ENCODE assay signal across 9 mouse cellular contexts in the genomic region with DNA sequence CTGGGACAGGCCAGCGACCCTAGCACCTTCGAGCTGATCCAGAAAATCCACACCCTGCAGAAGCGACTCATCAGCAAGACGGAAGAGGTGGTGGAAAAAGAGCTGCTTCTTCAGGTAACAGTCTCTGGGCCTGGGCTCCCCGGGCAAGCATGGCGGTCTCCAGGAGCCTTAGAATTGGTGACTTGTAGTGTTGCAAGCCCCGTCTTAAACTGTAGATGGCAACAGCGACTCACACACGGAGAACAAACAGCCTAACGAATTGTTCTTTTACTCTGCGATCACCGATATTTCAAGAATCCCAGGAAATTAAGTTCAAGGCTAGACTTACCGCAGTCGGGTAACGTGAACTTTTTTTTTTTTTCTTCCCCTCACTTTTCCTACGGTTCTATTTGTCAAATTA. TPM values are rescaled to one million over a fixed set of nuclear protein-coding genes. Genes with fewer than 3 reads are reported as not detected.
DNase-seq lines count a peak whose midpoint lies in the region; ATAC-seq and TF ChIP-seq lines count a peak whose summit lies in the region.
"Had no signal": no experiment of that assay in that cellular context is flagged by ENCODE, and none has a peak within 500 bp of the region (broad histone marks: within the 10 kb centered on the region; RNA-seq: fewer than 3 reads in every experiment).

No protein-coding gene starts in this region.

- H3K9me3 ChIP-seq in heart, postnatal 0 days (replicated peaks; ENCODE audit: control insufficient read depth, low read length): no peaks in the 10 kb centered on the region
- H3K9me3 ChIP-seq in ES-E14 (ENCODE audit: control insufficient read depth, insufficient read depth, low read depth, low read length): no peaks in the 10 kb centered on the region
- no peaks in the 10 kb centered on the region for H3K9me3 ChIP-seq in midbrain, embryonic 12.5 days
- H3K9me3 ChIP-seq: limb, embryonic 15.5 days had no signal

- H3K36me3 ChIP-seq in heart, postnatal 0 days (replicated peaks; ENCODE audit: control insufficient read depth, insufficient read depth, low read length): no peaks in the 10 kb centered on the region
- no peaks in the 10 kb centered on the region for H3K36me3 ChIP-seq in ES-E14 (ENCODE audit: control insufficient read depth, insufficient read depth, low read length, poor library complexity, severe bottlenecking)
- no peaks in the 10 kb centered on the region for H3K36me3 ChIP-seq in midbrain, embryonic 12.5 days
- H3K36me3 ChIP-seq: limb, embryonic 15.5 days had no signal

- no peak for ATAC-seq in heart, postnatal 0 days (ENCODE audit: insufficient read depth, low read depth)
- 0 out of 2 replicates have a peak, but pooled peaks have one; percentile 52 for ATAC-seq in midbrain, embryonic 12.5 days (ENCODE audit: low FRiP score, low read depth)

- peak; percentile 61 for TF ChIP-seq CTCF in heart, postnatal 0 days (IDR thresholded peaks at IDR 0.05; ENCODE audit: low read depth)

- in situ Hi-C loops in ES-E14 (cut with MboI; ENCODE audit: low sequenced_read_pairs in 2 of 2, unreplicated experiment in 2 of 2): no loop called here

- peak; percentile 11 for DNase-seq in heart, postnatal 0 days (ENCODE audit: low spot score)
- no peak for DNase-seq in heart, adult 8-10 months (ENCODE audit: low spot score)
- DNase-seq in ES-E14 (ENCODE audit: low read depth, low spot score): peak; percentile 25
- DNase-seq in embryo, embryonic 10 days (ENCODE audit: low spot score): peak; percentile 70
- peak; percentile 34 for DNase-seq in kidney, postnatal 14 days
- no peak for DNase-seq in spleen, postnatal 36 days (ENCODE audit: low spot score in 2 of 2)
- DNase-seq in thymus, postnatal 10 days (ENCODE audit: low spot score in 2 of 2): no peak

- peaks cover 3% of the 10 kb centered on the region; the same call in 1 of the 2 replicates for H3K27me3 ChIP-seq in heart, postnatal 0 days (ENCODE audit: control insufficient read depth, insufficient read depth, low read length)
- H3K27me3 ChIP-seq in midbrain, embryonic 12.5 days: no peaks in the 10 kb centered on the region
- H3K27me3 ChIP-seq: limb, embryonic 15.5 days had no signal

- no peak for TF ChIP-seq EP300 in heart, postnatal 0 days (IDR thresholded peaks at IDR 0.05; ENCODE audit: low read depth)

- no peak overlapping the region for H3K9ac ChIP-seq in heart, postnatal 0 days (replicated peaks; ENCODE audit: low read depth, low read length)
- no peak overlapping the region for H3K9ac ChIP-seq in ES-E14 (ENCODE audit: insufficient read depth, low read depth, low read length, poor library complexity, severe bottlenecking)
- no peak overlapping the region for H3K9ac ChIP-seq in midbrain, embryonic 12.5 days (replicated peaks)
- H3K9ac ChIP-seq: limb, embryonic 15.5 days had no signal

- WGBS in heart, postnatal 0 days: 20% methylated on average over 16 of the region's 16 CpGs
- 43% methylated on average over 16 of the region's 16 CpGs for WGBS in midbrain, embryonic 12.5 days

- no peak overlapping the region for H3K27ac ChIP-seq in heart, postnatal 0 days (ENCODE audit: low read depth)
- no peak overlapping the region for H3K27ac ChIP-seq in ES-E14 (ENCODE audit: insufficient read depth, low read depth, low read length, poor library complexity, severe bottlenecking)
- no peak overlapping the region for H3K27ac ChIP-seq in midbrain, embryonic 12.5 days (replicated peaks)
- H3K27ac ChIP-seq: limb, embryonic 15.5 days had no signal

- no peaks in the 10 kb centered on the region for H3K4me1 ChIP-seq in heart, postnatal 0 days (ENCODE audit: control insufficient read depth, insufficient read depth)
- H3K4me1 ChIP-seq in ES-E14 (ENCODE audit: control insufficient read depth in 2 of 2, insufficient read depth in 2 of 2, low read length in 2 of 2, poor library complexity in 1 of 2): no peaks in the 10 kb centered on the region; a peak in 1 of 4 replicates
- H3K4me1 ChIP-seq in midbrain, embryonic 12.5 days: no peaks in the 10 kb centered on the region
- H3K4me1 ChIP-seq: limb, embryonic 15.5 days had no signal

- H3K4me3 ChIP-seq in heart, postnatal 0 days (ENCODE audit: low read depth, low read length): no peak overlapping the region
- no peak overlapping the region for H3K4me3 ChIP-seq in ES-E14 (ENCODE audit: insufficient read depth in 1 of 2, low read depth in 1 of 2, low read length in 2 of 2, poor library complexity in 1 of 2, severe bottlenecking in 1 of 2)
- no peak overlapping the region for H3K4me3 ChIP-seq in midbrain, embryonic 12.5 days
- H3K4me3 ChIP-seq: limb, embryonic 15.5 days had no signal

- H3K4me2 ChIP-seq in heart, postnatal 0 days (ENCODE audit: low read depth, low read length): no peak overlapping the region
- H3K4me2 ChIP-seq in midbrain, embryonic 12.5 days (replicated peaks): no peak overlapping the region
- H3K4me2 ChIP-seq: limb, embryonic 15.5 days had no signal

TF ChIP-seq in ES-E14, 5 proteins besides CTCF, POLR2A, EP300 and RAD21:
- TF ChIP-seq MAFK (IDR thresholded peaks at IDR 0.05; ENCODE audit: insufficient read depth, low read depth, low read length) (no peak), CHD2 (IDR thresholded peaks at IDR 0.05; ENCODE audit: low read depth, low read length) (no peak), HCFC1 (IDR thresholded peaks at IDR 0.05; ENCODE audit: borderline replicate concordance, insufficient read depth, low read length) (no peak)

RNA-seq across cellular contexts. Expression of a gene that starts 51.0 kb away (rescaled TPM):
- not detected in 2 replicates for total RNA-seq in heart, postnatal 0 days (2014; rRNA removed; ENCODE audit: low replicate concordance)
- polyA plus RNA-seq in heart, postnatal 0 days (2015; fragmentation: Nextera tagmentation; extraction: Ambion mirVana): 0.04 and 0.18 TPM in 2 replicates
- 1 to 10 TPM; 1.2 to 2.9 (median 1.9) TPM for total RNA-seq in heart, adult 8-10 months (2022)
- not detected in 2 replicates for total RNA-seq in ES-E14 (2012; rRNA removed)
- 0.20 and 0.27 TPM in 2 replicates for polyA plus RNA-seq in midbrain, embryonic 12.5 days (2016; fragmentation: Nextera tagmentation; extraction: Ambion mirVana)
- polyA plus RNA-seq: limb, embryonic 15.5 days had no signal

Comparison
In these comparisons a context has a peak if more than half of its experiments do, and no peak if none do; other contexts are left out.
1. DNase-seq: peak in heart, postnatal 0 days (single experiment), ES-E14 (single experiment), embryo, embryonic 10 days (single experiment) and kidney, postnatal 14 days (single experiment); none in heart, adult 8-10 months (single experiment), spleen, postnatal 36 days (0 of 2) and thymus, postnatal 10 days (0 of 2).